Mouse (Mus musculus) gastrocnemius, postnatal 10 days (tissue): ENCODE results near the gene Dock6. TPM values are rescaled to one million over a fixed set of nuclear protein-coding genes. Genes with fewer than 3 reads are reported as not detected.

Experiments used
- DNase-seq: peaks from one replicate; pipeline ENCODE4 v3.0.0; 2021; ENCODE audit warnings: mixed read lengths
- total RNA-seq, 2 experiments: library from RNA; stranded (reverse); gene quantifications; 2 replicates each; pipeline ENCODE4 v1.2.3; 2021

Gene Dock6
- total RNA-seq, 2 experiments from 2014 or later = 26.9 to 32.9 TPM

DNA sequence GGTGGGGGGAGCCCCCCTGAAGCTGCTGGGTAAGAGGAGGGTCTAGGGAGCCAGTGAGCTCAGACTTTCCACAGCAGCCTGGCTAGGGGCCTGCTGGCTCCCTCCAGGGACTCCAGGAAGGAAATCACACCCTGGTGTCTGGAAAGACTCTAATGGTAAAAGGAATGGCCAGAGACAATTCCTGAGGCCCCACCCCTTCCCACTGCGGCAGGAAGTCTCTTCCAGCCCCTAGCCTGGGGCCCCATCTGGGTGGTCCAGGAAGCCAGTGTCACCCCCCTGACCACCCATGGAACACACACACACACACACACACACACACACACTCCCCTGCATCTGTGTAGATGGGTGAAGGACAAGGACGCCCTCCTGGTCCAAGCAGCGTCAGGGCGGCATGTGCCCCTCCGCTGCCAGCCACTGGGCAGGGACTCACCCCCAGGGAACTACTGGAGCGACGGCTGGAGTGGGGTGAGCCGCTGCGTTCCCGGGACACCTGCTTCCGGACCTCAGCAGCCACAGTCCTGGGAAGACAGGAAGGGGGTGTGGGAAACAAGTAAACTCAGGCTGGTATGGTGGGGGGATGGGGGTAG lies 5.6 kb downstream of the Dock6 start:
- peak; percentile 53 for DNase-seq

DNA sequence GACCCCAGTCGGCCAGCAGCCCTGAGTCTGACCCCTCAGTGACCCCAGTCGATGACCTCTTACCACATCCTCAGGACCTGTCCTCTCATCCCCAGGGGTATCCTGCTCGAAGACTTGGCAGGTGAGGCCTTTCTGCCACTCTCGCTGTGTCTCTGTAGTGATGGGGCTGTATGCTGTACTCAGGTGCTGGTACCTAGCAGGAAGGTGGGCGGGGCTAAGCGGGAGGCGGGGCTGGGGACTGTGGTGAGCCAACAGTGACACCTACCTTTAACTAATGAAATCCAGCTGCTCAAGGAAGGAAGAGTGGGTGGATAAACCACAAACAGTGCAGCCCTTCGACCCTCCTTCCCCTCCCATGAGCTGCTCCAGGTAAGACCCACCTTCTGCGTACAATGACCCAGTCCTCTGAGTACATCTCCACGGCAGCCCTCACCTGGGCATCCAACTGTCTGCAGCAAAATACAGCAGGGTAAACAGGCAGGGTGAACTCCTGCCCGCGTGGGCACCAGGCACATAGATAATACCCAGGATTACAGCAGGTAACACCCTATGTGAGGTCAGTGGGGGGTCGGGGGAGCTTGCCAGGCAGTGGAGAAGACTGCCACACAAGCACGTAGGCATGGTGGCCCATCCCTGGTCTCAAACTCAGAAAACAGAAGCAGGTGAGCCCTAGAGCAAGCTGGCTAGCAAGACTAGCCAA lies 6.9 kb downstream of the Dock6 start:
- DNase-seq = no peak

- no peak for DNase-seq
Measured at GRCm38 (mm10) chr9:21843086-21843485, 9.3 kb downstream of the Dock6 start.

GRCm38 (mm10) chr9:21842391-21842790 lies 10.0 kb downstream of the Dock6 start:
- peak; percentile 43 for DNase-seq

- DNase-seq = no peak
Measured at GRCm38 (mm10) chr9:21841340-21841739, 11.1 kb downstream of the Dock6 start.

DNA sequence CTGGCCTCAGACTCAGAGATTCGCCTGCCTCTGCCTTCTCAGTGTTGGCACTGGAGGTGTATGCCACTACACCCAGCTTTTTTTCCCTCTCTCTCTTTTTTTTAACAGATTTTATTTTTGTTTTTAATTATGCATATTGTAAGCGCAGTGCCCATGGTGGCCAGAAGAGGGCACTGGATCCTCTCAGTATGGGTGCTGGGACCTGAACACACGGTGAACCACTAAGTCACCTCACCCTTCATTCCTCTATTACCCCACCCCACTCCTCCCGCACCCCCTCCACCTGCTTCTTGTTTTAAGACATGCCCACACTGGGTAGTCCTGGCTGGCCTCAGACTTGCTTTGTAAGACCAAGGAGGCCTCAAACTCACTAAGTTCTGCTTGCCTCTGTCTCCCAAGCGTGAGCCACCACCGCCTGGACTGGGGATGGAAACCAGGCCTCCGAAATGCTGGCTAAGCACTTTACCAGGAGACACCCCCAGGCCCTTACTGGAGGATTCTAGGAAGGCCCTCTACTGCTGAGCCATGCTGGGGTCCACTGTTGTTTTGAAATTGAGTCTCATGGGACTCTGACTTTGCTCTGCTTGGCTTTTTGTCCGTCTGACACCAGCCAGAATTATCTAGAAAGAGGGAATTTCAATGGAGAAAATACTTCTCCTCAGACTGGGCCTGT lies 12.2 kb downstream of the Dock6 start:
- peak; percentile 50 for DNase-seq

- DNase-seq = no peak
Measured at GRCm38 (mm10) chr9:21837690-21838089, 14.7 kb downstream of the Dock6 start.

GRCm38 (mm10) chr9:21835258-21835912 lies 17.1 kb downstream of the Dock6 start, which contains the start of gene Angptl8:
Gene Angptl8, plus strand, starts transcription at chr9:21835510.
- no peak for DNase-seq

GRCm38 (mm10) chr9:21831558-21832240 lies 20.7 kb downstream of the Dock6 start:
- no peak for DNase-seq

- DNase-seq = no peak
Measured at GRCm38 (mm10) chr9:21830936-21831335, 21.5 kb downstream of the Dock6 start.

- DNase-seq = no peak
Measured at GRCm38 (mm10) chr9:21830461-21830850, 22.0 kb downstream of the Dock6 start.

GRCm38 (mm10) chr9:21829834-21830460 lies 22.5 kb downstream of the Dock6 start:
- no peak for DNase-seq

- no peak for DNase-seq
Measured at GRCm38 (mm10) chr9:21824366-21824765, 28.1 kb downstream of the Dock6 start.

DNA sequence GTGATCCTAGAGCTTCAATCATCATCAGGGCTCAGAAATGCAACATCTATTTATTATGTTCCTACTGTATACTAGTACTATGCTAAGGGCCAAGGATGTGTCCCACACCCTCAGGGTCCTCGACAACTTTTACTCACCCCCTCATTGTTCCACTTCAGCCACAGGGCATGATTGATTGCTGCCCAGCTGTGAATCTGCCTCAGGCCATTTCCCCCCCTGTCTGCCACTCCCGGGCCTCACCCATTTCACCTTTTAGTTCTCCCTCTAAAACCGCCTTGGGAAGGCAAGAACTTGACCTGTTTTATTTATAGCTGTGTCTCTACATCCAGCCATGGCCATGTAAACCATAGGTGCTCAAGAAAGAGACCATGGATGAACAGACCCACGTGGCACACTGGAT lies 28.5 kb downstream of the Dock6 start:
- DNase-seq = no peak

DNA sequence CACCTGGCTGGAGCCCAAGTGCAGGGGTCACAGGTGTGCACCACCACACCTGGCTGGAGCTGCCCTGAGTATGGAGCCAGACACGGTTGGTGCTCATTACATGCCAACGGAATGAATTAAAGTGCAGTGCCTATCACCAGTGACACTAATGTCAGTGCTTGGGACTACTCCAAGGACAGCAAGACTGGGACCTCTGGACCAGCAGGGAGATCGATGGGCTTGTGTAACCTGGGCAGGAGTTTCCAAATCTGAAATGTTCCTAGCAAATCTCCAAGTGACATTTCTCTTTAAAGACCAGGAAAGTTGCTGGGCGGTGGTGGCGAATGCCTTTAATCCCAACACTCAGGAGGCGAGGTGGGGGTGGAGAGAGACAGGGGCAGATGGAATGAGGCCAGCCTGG lies 29.7 kb downstream of the Dock6 start:
- no peak for DNase-seq

DNA sequence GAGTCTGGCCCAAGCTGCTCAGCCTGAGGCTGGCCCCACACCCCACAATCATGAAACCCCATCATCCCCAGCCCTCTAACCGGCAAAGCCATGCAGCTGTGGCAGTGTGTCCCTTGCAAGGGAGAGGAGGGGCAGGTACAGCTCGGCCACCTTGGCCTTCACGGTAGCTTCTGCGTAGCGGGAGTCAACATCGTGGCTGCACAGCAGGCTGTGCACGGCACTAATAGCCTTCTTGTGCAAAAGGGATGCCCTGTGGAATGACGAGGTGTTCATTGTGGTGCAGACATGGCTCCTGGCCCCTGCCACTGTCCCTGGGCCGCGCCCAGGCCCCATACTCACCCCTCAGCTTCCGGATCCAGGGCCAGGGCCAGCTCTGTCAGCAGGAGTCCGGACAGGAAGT lies 32.3 kb downstream of the Dock6 start:
- DNase-seq = no peak

- DNase-seq = no peak
Measured at GRCm38 (mm10) chr9:21819181-21819729, 33.2 kb downstream of the Dock6 start.

GRCm38 (mm10) chr9:21818561-21818960 lies 33.9 kb downstream of the Dock6 start:
- no peak for DNase-seq

DNA sequence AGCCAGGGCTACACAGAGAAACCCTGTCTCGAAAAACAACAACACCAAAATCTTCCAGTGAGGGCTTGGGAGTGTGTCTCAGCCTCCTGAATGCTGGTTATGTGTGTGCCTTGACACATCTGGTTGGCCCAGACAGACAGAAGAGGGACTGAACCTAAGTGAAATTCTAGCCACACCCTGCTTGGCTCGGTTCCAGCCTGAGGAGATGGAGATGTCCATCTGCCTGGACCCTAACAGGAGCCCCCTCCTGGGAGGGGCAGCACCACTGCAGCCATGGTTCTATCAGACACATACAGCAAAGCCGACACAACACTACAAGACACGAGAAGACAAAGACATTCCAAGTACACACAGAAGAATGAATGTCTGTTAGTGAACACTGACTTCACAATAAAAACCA lies 34.3 kb downstream of the Dock6 start:
- DNase-seq = peak; percentile 41

- no peak for DNase-seq
Measured at GRCm38 (mm10) chr9:21816716-21817305, 35.6 kb downstream of the Dock6 start.

DNA sequence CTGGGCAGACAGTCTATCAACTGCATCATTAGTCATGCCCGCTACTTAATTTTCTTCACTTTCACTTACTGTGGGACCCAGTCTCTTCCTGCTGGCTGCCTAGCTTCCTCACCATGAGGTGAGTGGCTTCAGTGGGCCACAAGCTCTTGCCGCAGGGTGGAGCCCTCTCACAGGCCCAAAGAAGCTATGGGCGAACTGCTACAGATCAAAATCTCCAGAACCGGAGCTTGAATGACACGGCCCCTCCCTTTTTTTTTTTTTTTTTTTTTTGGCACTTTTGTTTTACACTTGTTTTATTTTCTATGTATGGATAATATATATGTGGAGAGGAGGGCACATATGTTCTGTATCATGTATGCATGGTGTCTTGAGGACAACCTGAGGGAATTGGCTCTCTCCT lies 41.3 kb downstream of the Dock6 start:
- no peak for DNase-seq
